Mouse (Mus musculus) right cerebral cortex, adult 2 months (tissue): Measurements from ENCODE around the gene Zfp189.

ENCODE experiments used
- DNase-seq, 2 experiments: peaks; one replicate each; pipeline ENCODE4 v3.0.0; 2021 to 2022; ENCODE audit warnings: low spot score in 2 of 2

Gene Zfp189

GRCm38 (mm10) chr4:49536671-49537070 is 15.7 kb downstream of the Zfp189 start:
- DNase-seq, result no peak

GRCm38 (mm10) chr4:49539665-49540064 is 18.7 kb downstream of the Zfp189 start:
- DNase-seq, result peak in 1 of 2 experiments; percentile 14

- no peak for DNase-seq
Observed at GRCm38 (mm10) chr4:49540966-49541365, 20.0 kb downstream of the Zfp189 start.

- no peak for DNase-seq
Observed at GRCm38 (mm10) chr4:49546026-49546425, 25.1 kb downstream of the Zfp189 start.

GRCm38 (mm10) chr4:49546873-49547543 is 26.0 kb downstream of the Zfp189 start:
- DNase-seq, result no peak

GRCm38 (mm10) chr4:49547544-49548219 is 26.7 kb downstream of the Zfp189 start:
- no peak for DNase-seq

GRCm38 (mm10) chr4:49549383-49549782 is 28.4 kb downstream of the Zfp189 start, which contains the start of gene Aldob:
Gene Aldob, minus strand, starts transcription at chr4:49549546.
- no peak for DNase-seq

- DNase-seq, result no peak
Observed at GRCm38 (mm10) chr4:49553380-49553779, 32.4 kb downstream of the Zfp189 start.

GRCm38 (mm10) chr4:49557375-49557774 is 36.4 kb downstream of the Zfp189 start:
- DNase-seq, result no peak

GRCm38 (mm10) chr4:49558181-49558580 is 37.2 kb downstream of the Zfp189 start:
- DNase-seq, result no peak

- peak; percentile 20 to 26 for DNase-seq
Observed at GRCm38 (mm10) chr4:49559915-49560772, 39.2 kb downstream of the Zfp189 start.

GRCm38 (mm10) chr4:49567613-49568012 is 46.6 kb downstream of the Zfp189 start:
- DNase-seq, result peak; percentile 77 to 83

GRCm38 (mm10) chr4:49572194-49572593 is 51.2 kb downstream of the Zfp189 start:
- no peak for DNase-seq
